Mouse (Mus musculus) midbrain, embryonic 16.5 days (tissue): ENCODE measurements around the gene Atxn1l. TPM values are rescaled to one million over a fixed set of nuclear protein-coding genes. Genes with fewer than 3 reads are reported as not detected.

Experiments used
- ATAC-seq: fragments of 200-750 bp; cut with Nextera tagmentation; 2 replicates; pipeline ENCODE4 v1.8.0; 2017; ENCODE audit warnings: moderate TSS enrichment
- H3K27ac ChIP-seq: fragments of 300-500 bp; sonication (generic); 2 replicates; pipeline ENCODE4 v1.5.1; 2014; ENCODE audit warnings: mild to moderate bottlenecking, low read length, mixed read lengths
- H3K27me3 ChIP-seq: fragments of 300-500 bp; sonication (generic); 2 replicates; pipeline ENCODE4 v1.6.1; 2014; ENCODE audit warnings: low read depth, low read length, mixed read lengths; ENCODE audit not compliant: control insufficient read depth, insufficient read depth
- H3K36me3 ChIP-seq: fragments of 300-500 bp; sonication (generic); 2 replicates; pipeline ENCODE4 v1.6.1; 2014; ENCODE audit warnings: mild to moderate bottlenecking, low read length, moderate library complexity, mixed read lengths; ENCODE audit not compliant: control insufficient read depth, insufficient read depth
- H3K4me1 ChIP-seq: fragments of 300-500 bp; sonication (generic); 2 replicates; pipeline ENCODE4 v1.6.1; 2014; ENCODE audit warnings: mild to moderate bottlenecking, low read length, mixed read lengths; ENCODE audit not compliant: control insufficient read depth, insufficient read depth
- H3K4me2 ChIP-seq: fragments of 300-500 bp; sonication (generic); 2 replicates; pipeline ENCODE4 v1.6.1; 2014; ENCODE audit warnings: mild to moderate bottlenecking, low read length, mixed read lengths
- H3K4me3 ChIP-seq: fragments of 300-500 bp; sonication (generic); 2 replicates; pipeline ENCODE4 v1.5.1; 2014; ENCODE audit warnings: low read depth, mild to moderate bottlenecking, low read length, moderate library complexity, mixed read lengths
- H3K9ac ChIP-seq: fragments of 300-500 bp; sonication (generic); 2 replicates; pipeline ENCODE4 v1.6.1; 2014; ENCODE audit warnings: low read depth, low read length, mixed read lengths
- H3K9me3 ChIP-seq: fragments of 300-500 bp; sonication (generic); replicated peaks from 2 replicates; pipeline ENCODE4 v1.6.1; 2014; ENCODE audit warnings: mild to moderate bottlenecking, low read length, mixed read lengths; ENCODE audit not compliant: control insufficient read depth, poor library complexity, severe bottlenecking
- WGBS: fragments of 180-500 bp; shearing (Covaris S2); extraction: QIAGEN DNeasy Blood & Tissue Kit; methylation state at CpG from one replicate; pipeline ENCODE4 v1.1.7; 2014; 5-methylcytosine and 5-hydroxymethylcytosine counted together
- polyA plus RNA-seq: library from polyadenylated mRNA; unstranded; fragments of >200 nt; fragmentation: Nextera tagmentation; extraction: Ambion mirVana; gene quantifications from 2 replicates; pipeline ENCODE4 v1.2.1, GENCODE M21; 2015

Atxn1l gene
- polyA plus RNA-seq, 1 experiment from 2014 or later, result 5.1 TPM

GRCm38 (mm10) chr8:109747468-109748199, 10.1 kb upstream of the Atxn1l start:
- 92% methylated on average over 12 of the region's 12 CpGs for WGBS
- H3K27ac ChIP-seq, result no peak overlapping the region
- no peak overlapping the region for H3K4me2 ChIP-seq
- no peaks in the 10 kb centered on the region for H3K9me3 ChIP-seq
- no peak overlapping the region for H3K9ac ChIP-seq
- no peak for ATAC-seq
- no peaks in the 10 kb centered on the region for H3K36me3 ChIP-seq
- H3K4me3 ChIP-seq, result no peak overlapping the region
- H3K4me1 ChIP-seq, result no peaks in the 10 kb centered on the region
- H3K27me3 ChIP-seq, result no peaks in the 10 kb centered on the region

- Histone ChIP-seq H3K9me3 (no peaks in the 10 kb centered on the region), H3K27ac (no peak overlapping the region), H3K4me2 (peak overlapping the region; percentile 95), H3K9ac (peak overlapping the region; percentile 99; the same call in 1 of the 2 replicates), H3K27me3 (no peaks in the 10 kb centered on the region), H3K4me1 (peaks cover 13% of the 10 kb centered on the region), H3K4me3 (peak overlapping the region; percentile 99), H3K36me3 (peaks cover 6% of the 10 kb centered on the region; the same call in 1 of the 2 replicates)
- 94% methylated on average over 1 of the region's 1 CpGs for WGBS
- no peak for ATAC-seq
Measured at GRCm38 (mm10) chr8:109738049-109738380, 476 bp upstream of the Atxn1l start.

GRCm38 (mm10) chr8:109736819-109737218, 720 bp downstream of the Atxn1l start:
- H3K9me3 ChIP-seq, result no peaks in the 10 kb centered on the region
- H3K4me3 ChIP-seq, result peak overlapping the region; percentile 99
- peak overlapping the region; percentile 99 for H3K9ac ChIP-seq
- ATAC-seq, result no peak
- peak overlapping the region; percentile 95 for H3K4me2 ChIP-seq
- H3K36me3 ChIP-seq, result peaks cover 17% of the 10 kb centered on the region; the same call in 1 of the 2 replicates
- WGBS, result 9% methylated on average over 8 of the region's 8 CpGs
- no peaks in the 10 kb centered on the region for H3K27me3 ChIP-seq
- H3K27ac ChIP-seq, result peak overlapping the region; percentile 69; the same call in 1 of the 2 replicates
- peaks cover 13% of the 10 kb centered on the region for H3K4me1 ChIP-seq

GRCm38 (mm10) chr8:109734018-109734417, 3.5 kb downstream of the Atxn1l start:
- Histone ChIP-seq H3K4me1 (peaks cover 13% of the 10 kb centered on the region), H3K4me3 (no peak overlapping the region), H3K9me3 (no peaks in the 10 kb centered on the region), H3K4me2 (no peak overlapping the region), H3K9ac (no peak overlapping the region), H3K27me3 (no peaks in the 10 kb centered on the region), H3K27ac (no peak overlapping the region), H3K36me3 (peaks cover 29% of the 10 kb centered on the region; the same call in 1 of the 2 replicates)
- 97% methylated on average over 3 of the region's 3 CpGs for WGBS
- no peak for ATAC-seq

GRCm38 (mm10) chr8:109731012-109731411, 6.5 kb downstream of the Atxn1l start:
- Histone ChIP-seq H3K9me3 (no peaks in the 10 kb centered on the region), H3K27ac (no peak overlapping the region), H3K27me3 (no peaks in the 10 kb centered on the region), H3K4me2 (no peak overlapping the region), H3K9ac (no peak overlapping the region), H3K36me3 (peaks cover 29% of the 10 kb centered on the region; the same call in 1 of the 2 replicates), H3K4me1 (peaks cover 4% of the 10 kb centered on the region), H3K4me3 (no peak overlapping the region)
- ATAC-seq, result no peak
- WGBS, result 75% methylated on average over 3 of the region's 3 CpGs

GRCm38 (mm10) chr8:109725106-109725505, 12.4 kb downstream of the Atxn1l start:
- H3K4me2 ChIP-seq, result no peak overlapping the region
- no peaks in the 10 kb centered on the region for H3K4me1 ChIP-seq
- no peak overlapping the region for H3K4me3 ChIP-seq
- H3K9me3 ChIP-seq, result no peaks in the 10 kb centered on the region
- H3K36me3 ChIP-seq, result peaks cover 44% of the 10 kb centered on the region
- 90% methylated on average over 3 of the region's 3 CpGs for WGBS
- no peak for ATAC-seq
- H3K27me3 ChIP-seq, result no peaks in the 10 kb centered on the region
- no peak overlapping the region for H3K9ac ChIP-seq
- no peak overlapping the region for H3K27ac ChIP-seq

- H3K9ac ChIP-seq, result no peak overlapping the region
- H3K27ac ChIP-seq, result no peak overlapping the region
- H3K9me3 ChIP-seq, result no peaks in the 10 kb centered on the region
- H3K4me3 ChIP-seq, result no peak overlapping the region
- WGBS, result 92% methylated on average over 5 of the region's 5 CpGs
- no peaks in the 10 kb centered on the region for H3K27me3 ChIP-seq
- no peak for ATAC-seq
- H3K4me2 ChIP-seq, result no peak overlapping the region
- H3K4me1 ChIP-seq, result 0 out of 2 replicates have a peak, but pooled peaks cover 3% of the 10 kb centered on the region
- peaks cover 60% of the 10 kb centered on the region for H3K36me3 ChIP-seq
Measured at GRCm38 (mm10) chr8:109714961-109715360, 22.6 kb downstream of the Atxn1l start.

GRCm38 (mm10) chr8:109712521-109712920, 25.0 kb downstream of the Atxn1l start:
- 89% methylated on average over 1 of the region's 1 CpGs for WGBS
- peaks cover 56% of the 10 kb centered on the region for H3K36me3 ChIP-seq
- no peak overlapping the region for H3K27ac ChIP-seq
- no peak overlapping the region for H3K4me2 ChIP-seq
- no peak overlapping the region for H3K4me3 ChIP-seq
- H3K27me3 ChIP-seq, result no peaks in the 10 kb centered on the region
- no peak for ATAC-seq
- H3K9ac ChIP-seq, result no peak overlapping the region
- H3K9me3 ChIP-seq, result no peaks in the 10 kb centered on the region
- peaks cover 15% of the 10 kb centered on the region for H3K4me1 ChIP-seq

GRCm38 (mm10) chr8:109707921-109708320, 29.6 kb downstream of the Atxn1l start:
- 98% methylated on average over 4 of the region's 4 CpGs for WGBS
- H3K9me3 ChIP-seq, result no peaks in the 10 kb centered on the region
- H3K4me3 ChIP-seq, result no peak overlapping the region
- peaks cover 34% of the 10 kb centered on the region for H3K36me3 ChIP-seq
- H3K4me1 ChIP-seq, result peaks cover 24% of the 10 kb centered on the region
- no peak for ATAC-seq
- no peak overlapping the region for H3K4me2 ChIP-seq
- no peak overlapping the region for H3K9ac ChIP-seq
- no peak overlapping the region for H3K27ac ChIP-seq
- H3K27me3 ChIP-seq, result no peaks in the 10 kb centered on the region; the same call in 1 of the 2 replicates
